Mouse (Mus musculus): ENCODE measurements around the gene Cntnap5c. TPM values are rescaled to one million over a fixed set of nuclear protein-coding genes. Genes with fewer than 3 reads are reported as not detected.
"Not testable (repeated sequence)": the region's sequence is repeated elsewhere in the genome, so short reads cannot be mapped to it uniquely, and the experiment has no call there.

Cntnap5c gene
- not detected for total RNA-seq (2021)
- long read RNA-seq, experiment 1, result 0 reads
- long read RNA-seq, experiment 2, result 0 reads

- DNase-seq, result peak; percentile 77
Observed at GRCm38 (mm10) chr17:57768622-57769610, at the start of gene Cntnap5c. TSS of gene Cntnap5c (plus strand) at chr17:57769570.

GRCm38 (mm10) chr17:57742119-57742518 lies 27.3 kb upstream of the Cntnap5c start, which contains the start of gene Gm21834:
TSS of gene Gm21834 (minus strand) at chr17:57742219.
- no peak for DNase-seq

- DNase-seq, result no peak
Observed at GRCm38 (mm10) chr17:57758033-57758432, 11.3 kb upstream of the Cntnap5c start.

GRCm38 (mm10) chr17:57767306-57767705 lies 2.1 kb upstream of the Cntnap5c start:
- no peak for DNase-seq

- no peak for DNase-seq
Observed at GRCm38 (mm10) chr17:57770904-57771303, 1.5 kb downstream of the Cntnap5c start.

- DNase-seq, result no peak
Observed at GRCm38 (mm10) chr17:57788161-57788799, 18.9 kb downstream of the Cntnap5c start.

GRCm38 (mm10) chr17:57795408-57795807 lies 26.0 kb downstream of the Cntnap5c start:
- DNase-seq, result no peak

- DNase-seq, result no peak
Observed at GRCm38 (mm10) chr17:57796668-57797311, 27.4 kb downstream of the Cntnap5c start.

GRCm38 (mm10) chr17:57799414-57799985 lies 30.1 kb downstream of the Cntnap5c start:
- no peak for DNase-seq

GRCm38 (mm10) chr17:57801180-57801579 lies 31.8 kb downstream of the Cntnap5c start:
- no peak for DNase-seq

GRCm38 (mm10) chr17:57837090-57837971 lies 68.0 kb downstream of the Cntnap5c start:
- DNase-seq, result no peak

GRCm38 (mm10) chr17:57855811-57856210 lies 86.4 kb downstream of the Cntnap5c start:
- not testable (repeated sequence) for DNase-seq

GRCm38 (mm10) chr17:57865996-57866395 lies 96.6 kb downstream of the Cntnap5c start:
- DNase-seq, result peak; percentile 26

- DNase-seq, result no peak
Observed at GRCm38 (mm10) chr17:57887742-57888389, 118.5 kb downstream of the Cntnap5c start.

- DNase-seq, result no peak
Observed at GRCm38 (mm10) chr17:57911770-57912293, 142.5 kb downstream of the Cntnap5c start.

GRCm38 (mm10) chr17:57984230-57984629 lies 214.9 kb downstream of the Cntnap5c start:
- no peak for DNase-seq

GRCm38 (mm10) chr17:57988420-57988819 lies 219.1 kb downstream of the Cntnap5c start:
- peak; percentile 13 for DNase-seq

GRCm38 (mm10) chr17:57996461-57996860 lies 227.1 kb downstream of the Cntnap5c start:
- no peak for DNase-seq

GRCm38 (mm10) chr17:57999080-57999479 lies 229.7 kb downstream of the Cntnap5c start:
- no peak for DNase-seq

- DNase-seq, result no peak
Observed at GRCm38 (mm10) chr17:58002845-58003244, 233.5 kb downstream of the Cntnap5c start.

Measured in adrenal gland, postnatal 10 days (tissue).